Mouse (Mus musculus): ENCODE data around the gene Tnnt3.
A peak's percentile ranks its signal among the peaks of the same experiment; 100 is the strongest.

The Tnnt3 gene

GRCm38 (mm10) chr7:142509518-142509917 is 10.9 kb downstream of the Tnnt3 start:
- no peak for DNase-seq

- DNase-seq, result no peak
These were observed 11.6 kb downstream of the Tnnt3 start for GRCm38 (mm10) chr7:142510021-142510777.

- no peak for DNase-seq
These were observed 15.4 kb downstream of the Tnnt3 start for GRCm38 (mm10) chr7:142514048-142514447.

- no peak for DNase-seq
These were observed 17.8 kb downstream of the Tnnt3 start for GRCm38 (mm10) chr7:142516221-142516978.

GRCm38 (mm10) chr7:142517531-142517930 is 18.9 kb downstream of the Tnnt3 start:
- no peak for DNase-seq

GRCm38 (mm10) chr7:142520331-142520730 is 21.7 kb downstream of the Tnnt3 start:
- no peak for DNase-seq

- no peak for DNase-seq
These were observed 23.7 kb downstream of the Tnnt3 start for GRCm38 (mm10) chr7:142522352-142522751.

- no peak for DNase-seq
These were observed 24.8 kb downstream of the Tnnt3 start for GRCm38 (mm10) chr7:142523200-142523990.

- no peak for DNase-seq
These were observed 26.9 kb downstream of the Tnnt3 start for GRCm38 (mm10) chr7:142525342-142526178.

- DNase-seq, result no peak
These were observed 30.7 kb downstream of the Tnnt3 start for GRCm38 (mm10) chr7:142529350-142529749.

GRCm38 (mm10) chr7:142531973-142532521 is 33.4 kb downstream of the Tnnt3 start:
- DNase-seq, result no peak

GRCm38 (mm10) chr7:142532671-142533058 is 34.0 kb downstream of the Tnnt3 start, which contains the start of gene Mrpl23:
Mrpl23 (plus strand) TSS chr7:142532686.
- no peak for DNase-seq

- peak; percentile 82 to 85 for DNase-seq
These were observed 34.6 kb downstream of the Tnnt3 start for GRCm38 (mm10) chr7:142533059-142533855.

- no peak for DNase-seq
These were observed 36.5 kb downstream of the Tnnt3 start for GRCm38 (mm10) chr7:142535116-142535515.

- no peak for DNase-seq
These were observed 37.2 kb downstream of the Tnnt3 start for GRCm38 (mm10) chr7:142535832-142536231.

- DNase-seq, result no peak
These were observed 38.5 kb downstream of the Tnnt3 start for GRCm38 (mm10) chr7:142537181-142537580.

- peak; percentile 63 to 69 for DNase-seq
These were observed 39.2 kb downstream of the Tnnt3 start for GRCm38 (mm10) chr7:142537879-142538278.

GRCm38 (mm10) chr7:142538291-142538690 is 39.7 kb downstream of the Tnnt3 start:
- DNase-seq, result no peak

GRCm38 (mm10) chr7:142538766-142539165 is 40.1 kb downstream of the Tnnt3 start:
- no peak for DNase-seq

GRCm38 (mm10) chr7:142539828-142540227 is 41.2 kb downstream of the Tnnt3 start:
- DNase-seq, result no peak

- DNase-seq, result no peak
These were observed 44.2 kb downstream of the Tnnt3 start for GRCm38 (mm10) chr7:142542771-142543303.
